Mouse (Mus musculus): ENCODE measurements around the gene U2af1.

DNA sequence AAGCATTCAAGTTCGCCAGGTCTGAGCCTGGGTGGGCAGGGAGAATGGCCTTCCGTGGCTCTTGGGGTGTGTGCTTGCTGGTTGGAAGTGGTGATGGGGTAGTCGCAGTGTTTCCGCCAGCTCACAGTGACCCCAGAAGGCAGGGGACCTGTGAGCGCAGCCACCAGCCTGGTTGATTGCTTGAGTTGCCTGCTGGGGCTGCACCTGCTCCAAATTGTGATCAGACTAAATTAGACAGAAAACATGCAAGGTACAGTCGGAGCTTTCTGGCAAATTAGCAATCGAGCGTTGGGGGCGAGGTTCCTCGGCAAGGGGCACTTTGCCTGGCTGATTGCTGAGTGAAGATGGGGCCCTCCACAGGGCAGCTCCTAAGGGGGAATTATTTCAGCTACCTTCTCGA, 39.7 kb upstream of the U2af1 start:
- TF ChIP-seq CTCF (IDR thresholded peaks at IDR 0.05; ENCODE audit: low read depth, low read length) (no peak), GATA1 (IDR thresholded peaks at IDR 0.05; ENCODE audit: borderline replicate concordance, low read length) (no peak), TAL1 (conservative IDR thresholded peaks at IDR 0.05; ENCODE audit: low read depth, low read length) (no peak), GATA2 (IDR thresholded peaks at IDR 0.05; ENCODE audit: borderline replicate concordance, low read depth, low read length) (no peak)
